ENCODE assay signal across 9 mouse cellular contexts in the genomic region with DNA sequence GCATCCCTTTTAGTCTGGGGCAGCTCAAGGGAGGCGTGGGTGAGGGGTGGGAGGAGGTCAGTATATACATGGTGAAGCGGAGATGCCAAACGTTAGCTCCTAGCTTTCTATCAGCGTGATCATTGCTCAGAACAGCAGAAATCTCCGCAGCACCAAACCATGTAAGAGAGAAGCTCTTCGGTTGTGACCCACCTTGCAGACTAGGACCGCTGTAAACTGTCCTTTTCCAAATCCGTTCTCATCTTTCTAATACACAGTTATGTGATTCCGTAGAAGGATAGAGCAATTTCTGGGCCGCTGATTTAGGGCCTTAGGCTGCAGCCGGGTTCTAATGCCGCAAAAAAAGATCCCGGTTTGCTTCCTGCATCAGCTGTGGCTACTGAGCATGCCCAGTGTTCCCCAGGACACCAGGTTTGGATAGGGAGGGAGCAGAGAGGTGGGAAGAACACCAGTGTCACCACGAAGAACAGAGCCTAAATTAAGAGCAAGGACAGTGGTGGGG. TPM values are rescaled to one million over a fixed set of nuclear protein-coding genes. Genes with fewer than 3 reads are reported as not detected.
DNase-seq lines count a peak whose midpoint lies in the region; ATAC-seq and TF ChIP-seq lines count a peak whose summit lies in the region.
"Had no signal": no experiment of that assay in that cellular context is flagged by ENCODE, and none has a peak within 500 bp of the region (broad histone marks: within the 10 kb centered on the region; RNA-seq: fewer than 3 reads in every experiment).

No protein-coding gene starts in this region.

- no peaks in the 10 kb centered on the region for H3K36me3 ChIP-seq in heart, embryonic 14.5 days (ENCODE audit: control insufficient read depth, insufficient read depth, low read length)
- H3K36me3 ChIP-seq in forebrain, embryonic 16.5 days (ENCODE audit: control insufficient read depth, insufficient read depth): no peaks in the 10 kb centered on the region
- no peaks in the 10 kb centered on the region for H3K36me3 ChIP-seq in midbrain, embryonic 11.5 days (ENCODE audit: control insufficient read depth, insufficient read depth, low read length)
- H3K36me3 ChIP-seq in stomach, postnatal 0 days (ENCODE audit: control insufficient read depth, insufficient read depth, low read length): no peaks in the 10 kb centered on the region

- peak overlapping the region; percentile 69 for H3K9ac ChIP-seq in heart, embryonic 14.5 days (ENCODE audit: low read length)
- peak overlapping the region; percentile 68 for H3K9ac ChIP-seq in forebrain, embryonic 16.5 days (replicated peaks; ENCODE audit: low read depth, low read length)
- H3K9ac ChIP-seq in midbrain, embryonic 11.5 days (ENCODE audit: low read length): peak overlapping the region; percentile 70
- peak overlapping the region; percentile 35; the same call in 1 of the 2 replicates for H3K9ac ChIP-seq in stomach, postnatal 0 days (ENCODE audit: low read length)

- H3K4me1 ChIP-seq in heart, embryonic 14.5 days (ENCODE audit: control insufficient read depth in 2 of 2, insufficient read depth in 2 of 2, low read length in 2 of 2): peaks cover 0 to 2% of the 10 kb centered on the region in 2 experiments; a peak in 1 of 4 replicates
- H3K4me1 ChIP-seq in forebrain, embryonic 16.5 days (replicated peaks; ENCODE audit: control insufficient read depth, insufficient read depth, low read length): peaks cover 7% of the 10 kb centered on the region; the same call in 1 of the 2 replicates
- no peaks in the 10 kb centered on the region; the same call in 1 of the 2 replicates for H3K4me1 ChIP-seq in midbrain, embryonic 11.5 days (ENCODE audit: control insufficient read depth, insufficient read depth, low read length)
- no peaks in the 10 kb centered on the region for H3K4me1 ChIP-seq in stomach, postnatal 0 days (replicated peaks; ENCODE audit: control insufficient read depth, insufficient read depth)

- H3K9me3 ChIP-seq in heart, embryonic 14.5 days (ENCODE audit: control insufficient read depth, low read length): no peaks in the 10 kb centered on the region
- H3K9me3 ChIP-seq in forebrain, embryonic 16.5 days (ENCODE audit: control insufficient read depth, low read length): no peaks in the 10 kb centered on the region
- H3K9me3 ChIP-seq in midbrain, embryonic 11.5 days (ENCODE audit: control insufficient read depth, low read length): no peaks in the 10 kb centered on the region
- no peaks in the 10 kb centered on the region for H3K9me3 ChIP-seq in stomach, postnatal 0 days (ENCODE audit: control insufficient read depth, low read length)

- peak overlapping the region; percentile 74 for H3K4me2 ChIP-seq in heart, embryonic 14.5 days (ENCODE audit: low read length)
- peak overlapping the region; percentile 64 for H3K4me2 ChIP-seq in forebrain, embryonic 16.5 days (ENCODE audit: low read length)
- peak overlapping the region; percentile 68 for H3K4me2 ChIP-seq in midbrain, embryonic 11.5 days
- H3K4me2 ChIP-seq in stomach, postnatal 0 days (replicated peaks; ENCODE audit: low read depth): peak overlapping the region; percentile 56

- no peak for TF ChIP-seq EP300 in stomach, postnatal 0 days (optimal IDR thresholded peaks at IDR 0.05)

- H3K27me3 ChIP-seq in heart, embryonic 14.5 days (ENCODE audit: control insufficient read depth, insufficient read depth, low read length): no peaks in the 10 kb centered on the region
- no peaks in the 10 kb centered on the region for H3K27me3 ChIP-seq in forebrain, embryonic 16.5 days (replicated peaks; ENCODE audit: control insufficient read depth, insufficient read depth, low read length)
- H3K27me3 ChIP-seq in midbrain, embryonic 11.5 days (ENCODE audit: control insufficient read depth, insufficient read depth, low read length): no peaks in the 10 kb centered on the region
- H3K27me3 ChIP-seq in stomach, postnatal 0 days (ENCODE audit: control insufficient read depth, insufficient read depth, low read length): no peaks in the 10 kb centered on the region

- WGBS in heart, embryonic 14.5 days: 2% methylated on average over 14 of the region's 14 CpGs
- 0% methylated on average over 14 of the region's 14 CpGs for WGBS in forebrain, embryonic 16.5 days
- 3% methylated on average over 14 of the region's 14 CpGs for WGBS in midbrain, embryonic 11.5 days
- WGBS in stomach, postnatal 0 days: 1% methylated on average over 14 of the region's 14 CpGs

- no peak for DNase-seq in heart, adult 8-10 months (ENCODE audit: low spot score)
- DNase-seq in cerebellum, adult 11-12 months: peak; percentile 85
- DNase-seq in layer of hippocampus, adult 9-11 months: peak; percentile 73
- peak; percentile 96 for DNase-seq in midbrain, embryonic 11.5 days (ENCODE audit: low spot score, missing footprints)
- no peak for DNase-seq in stomach, postnatal 0 days (ENCODE audit: low spot score)
- no peak for DNase-seq in thymus, postnatal 25 days

- H3K4me3 ChIP-seq in heart, embryonic 14.5 days (ENCODE audit: control insufficient read depth in 1 of 2, insufficient read depth in 1 of 2, low read depth in 1 of 2, low read length in 2 of 2): peak overlapping the region; percentile 55 to 56
- H3K4me3 ChIP-seq in forebrain, embryonic 16.5 days (replicated peaks; ENCODE audit: low read length): peak overlapping the region; percentile 55
- H3K4me3 ChIP-seq in midbrain, embryonic 11.5 days (ENCODE audit: low read depth, low read length): peak overlapping the region; percentile 43
- H3K4me3 ChIP-seq in stomach, postnatal 0 days (ENCODE audit: low read depth, low read length): peak overlapping the region; percentile 36

- no peak overlapping the region for H3K27ac ChIP-seq in heart, embryonic 14.5 days (replicated peaks in 1 of 2; ENCODE audit: control insufficient read depth in 1 of 2, insufficient read depth in 1 of 2, low read depth in 2 of 2, low read length in 2 of 2)
- H3K27ac ChIP-seq in forebrain, embryonic 16.5 days (ENCODE audit: low read length): peak overlapping the region; percentile 85
- 0 out of 2 replicates have a peak overlapping the region, but pooled peaks have one; percentile 22 for H3K27ac ChIP-seq in midbrain, embryonic 11.5 days (ENCODE audit: low read depth, low read length)
- H3K27ac ChIP-seq in stomach, postnatal 0 days (replicated peaks): no peak overlapping the region

- no peak for TF ChIP-seq CTCF in stomach, postnatal 0 days (IDR thresholded peaks at IDR 0.05; ENCODE audit: low read depth)

- ATAC-seq in heart, embryonic 14.5 days (ENCODE audit: insufficient number of reproducible peaks, insufficient read depth, low FRiP score, low read depth): no peak
- ATAC-seq in forebrain, embryonic 16.5 days: peak; percentile 93
- peak; percentile 91 for ATAC-seq in midbrain, embryonic 11.5 days (ENCODE audit: low FRiP score)
- ATAC-seq in stomach, postnatal 0 days (ENCODE audit: low FRiP score, low TSS enrichment): no peak

RNA-seq across cellular contexts. Expression of a gene that starts 1.3 kb away (rescaled TPM):
- polyA plus RNA-seq in heart, embryonic 14.5 days (2014; fragmentation: Nextera tagmentation; extraction: Ambion mirVana): 0.23 and 0.46 TPM in 2 replicates
- under 1 TPM in 1 of 4 experiments, not detected in 3; 0.11 TPM for total RNA-seq in heart, adult 8-10 months (2022)
- 9.7 and 13.8 TPM in 2 replicates for polyA plus RNA-seq in forebrain, embryonic 16.5 days (2015; fragmentation: Nextera tagmentation; extraction: Ambion mirVana)
- 0.63 and 0.65 TPM in 2 replicates for polyA plus RNA-seq in midbrain, embryonic 11.5 days (2014; fragmentation: Nextera tagmentation; extraction: Ambion mirVana)
- polyA plus RNA-seq in stomach, postnatal 0 days (2015; fragmentation: Nextera tagmentation; extraction: Ambion mirVana): 0.15 and 0.16 TPM in 2 replicates
- total RNA-seq: liver, adult 2 months had no signal
- polyA plus RNA-seq: liver, adult 2 months had no signal

Comparison
In these comparisons a context has a peak if more than half of its experiments do, and no peak if none do; other contexts are left out.
1. ATAC-seq: peak in forebrain, embryonic 16.5 days (single experiment) and midbrain, embryonic 11.5 days (single experiment); none in heart, embryonic 14.5 days (single experiment) and stomach, postnatal 0 days (single experiment).
2. H3K27ac ChIP-seq: peak in forebrain, embryonic 16.5 days (single experiment) and midbrain, embryonic 11.5 days (single experiment); none in heart, embryonic 14.5 days (0 of 2) and stomach, postnatal 0 days (single experiment).
3. DNase-seq: peak in cerebellum, adult 11-12 months (single experiment), layer of hippocampus, adult 9-11 months (single experiment) and midbrain, embryonic 11.5 days (single experiment); none in heart, adult 8-10 months (single experiment), stomach, postnatal 0 days (single experiment) and thymus, postnatal 25 days (single experiment).
4. Peak in every context shown above with its lines, with median percentiles within 50 percentile points of each other: H3K4me2 ChIP-seq, H3K4me3 ChIP-seq and H3K9ac ChIP-seq.